Mouse (Mus musculus) gastrocnemius, postnatal 4 days (tissue): ENCODE data around the gene Stxbp1. TPM values are rescaled to one million over a fixed set of nuclear protein-coding genes. Genes with fewer than 3 reads are reported as not detected.
A peak's percentile ranks its signal among the peaks of the same experiment; 100 is the strongest.

ENCODE experiments used
- DNase-seq, 2 experiments: peaks; one replicate each; pipeline ENCODE4 v3.0.0; 2021 to 2022; ENCODE audit warnings: low spot score in 2 of 2, mixed read lengths in 2 of 2
- total RNA-seq, 2 experiments: library from RNA; stranded (reverse); gene quantifications; 2 replicates each; pipeline ENCODE4 v1.2.3; 2021

Gene Stxbp1
- total RNA-seq, 2 experiments from 2014 or later: 16.3 to 16.9 TPM

GRCm38 (mm10) chr2:32758503-32758902 is 88.5 kb downstream of the Stxbp1 start:
- DNase-seq: no peak

GRCm38 (mm10) chr2:32757056-32757845 is 89.8 kb downstream of the Stxbp1 start, which contains the start of gene Tor2a:
Gene Tor2a, plus strand, starts transcription at chr2:32757234.
- DNase-seq: peak; percentile 93 to 97

GRCm38 (mm10) chr2:32756674-32757055 is 90.4 kb downstream of the Stxbp1 start:
- DNase-seq: no peak

- DNase-seq: no peak
Observed at GRCm38 (mm10) chr2:32752181-32752580, 94.9 kb downstream of the Stxbp1 start.

GRCm38 (mm10) chr2:32751665-32752033 is 95.4 kb downstream of the Stxbp1 start:
- DNase-seq: no peak

- DNase-seq: no peak
Observed at GRCm38 (mm10) chr2:32750887-32751664, 96.0 kb downstream of the Stxbp1 start.

GRCm38 (mm10) chr2:32750199-32750598 is 96.8 kb downstream of the Stxbp1 start:
- no peak for DNase-seq

- DNase-seq: no peak
Observed at GRCm38 (mm10) chr2:32749082-32749481, 98.0 kb downstream of the Stxbp1 start.

- DNase-seq: no peak
Observed at GRCm38 (mm10) chr2:32744272-32744982, 102.6 kb downstream of the Stxbp1 start.

- no peak for DNase-seq
Observed at GRCm38 (mm10) chr2:32742173-32742531, 104.9 kb downstream of the Stxbp1 start.

- peak in 1 of 2 experiments; percentile 42 for DNase-seq
Observed at GRCm38 (mm10) chr2:32741273-32742172, 105.5 kb downstream of the Stxbp1 start.

- no peak for DNase-seq
Observed at GRCm38 (mm10) chr2:32740916-32741272, 106.2 kb downstream of the Stxbp1 start, which contains the start of gene 6330409D20Rik. Gene 6330409D20Rik, minus strand, starts transcription at chr2:32741016.

GRCm38 (mm10) chr2:32739311-32739710 is 107.7 kb downstream of the Stxbp1 start:
- no peak for DNase-seq

Other genes starting within 250 kb of the Stxbp1 start
- 10 to 100 TPM; 57.4 to 63.6 TPM for gene St6galnac6, start 247.5 kb downstream of the Stxbp1 start, total RNA-seq
- gene Ak1, start 225.5 kb downstream of the Stxbp1 start, total RNA-seq: 100 to 1,000 TPM; 892 to 897 TPM
- 10 to 100 TPM; 55.3 to 60.1 TPM for gene Eng, start 200.7 kb downstream of the Stxbp1 start, total RNA-seq
- gene Fpgs, start 143.1 kb downstream of the Stxbp1 start, total RNA-seq: 10 to 100 TPM; 18.7 to 22.4 TPM
- 10 to 100 TPM; 49.3 to 55.2 TPM for gene Cdk9, start 134.2 kb downstream of the Stxbp1 start, total RNA-seq
- gene Sh2d3c, start 126.2 kb downstream of the Stxbp1 start, total RNA-seq: 10 to 100 TPM; 18.4 TPM
- gene 6330409D20Rik, start 106.2 kb downstream of the Stxbp1 start, total RNA-seq: not detected
- gene Tor2a, start 90.0 kb downstream of the Stxbp1 start, total RNA-seq: 10 to 100 TPM; 17.8 to 22.4 TPM
- gene Ttc16, start 71.6 kb downstream of the Stxbp1 start, total RNA-seq: not detected
- 1 to 10 TPM; 2.0 to 3.2 TPM for gene Ptrh1, start 71.5 kb downstream of the Stxbp1 start, total RNA-seq
- not detected for gene Cfap157, start 62.8 kb downstream of the Stxbp1 start, total RNA-seq
- 10 to 100 TPM; 26.8 to 27.5 TPM for gene Fam129b, start 28.9 kb upstream of the Stxbp1 start, total RNA-seq
- gene Rpl12, start 114.3 kb upstream of the Stxbp1 start, total RNA-seq: 100 to 1,000 TPM; 212 to 221 TPM
- gene Lrsam1, start 114.4 kb upstream of the Stxbp1 start, total RNA-seq: 10 to 100 TPM; 20.0 to 22.0 TPM
- gene Slc2a8, start 134.8 kb upstream of the Stxbp1 start, total RNA-seq: 1 to 10 TPM; 8.8 to 9.7 TPM